Comparison of ENCODE assay signal across 22 mouse cellular contexts in genomic region chr1:11385846-11386245, GRCm38 (mm10). TPM values are rescaled to one million over a fixed set of nuclear protein-coding genes. Genes with fewer than 3 reads are reported as not detected.
DNase-seq lines count a peak whose midpoint lies in the region; ATAC-seq and TF ChIP-seq lines count a peak whose summit lies in the region.
"Had no signal": no experiment of that assay in that cellular context is flagged by ENCODE, and none has a peak within 500 bp of the region (broad histone marks: within the 10 kb centered on the region; RNA-seq: fewer than 3 reads in every experiment).

No protein-coding gene starts in this region.

- H3K27me3 ChIP-seq in lung, embryonic 14.5 days (ENCODE audit: insufficient read depth, low read length) = no peaks in the 10 kb centered on the region
- no peaks in the 10 kb centered on the region for H3K27me3 ChIP-seq in lung, postnatal 0 days (replicated peaks; ENCODE audit: insufficient read depth, low read length)
- no peaks in the 10 kb centered on the region for H3K27me3 ChIP-seq in stomach, postnatal 0 days (ENCODE audit: control insufficient read depth, insufficient read depth, low read length)
- H3K27me3 ChIP-seq in heart, embryonic 12.5 days (replicated peaks) = no peaks in the 10 kb centered on the region
- H3K27me3 ChIP-seq: forebrain, embryonic 13.5 days; kidney, embryonic 15.5 days had no signal

- H3K4me1 ChIP-seq in lung, embryonic 14.5 days (ENCODE audit: insufficient read depth) = no peaks in the 10 kb centered on the region
- no peaks in the 10 kb centered on the region for H3K4me1 ChIP-seq in lung, postnatal 0 days (ENCODE audit: insufficient read depth, low read depth, low read length)
- no peaks in the 10 kb centered on the region for H3K4me1 ChIP-seq in stomach, postnatal 0 days (replicated peaks; ENCODE audit: control insufficient read depth, insufficient read depth)
- H3K4me1 ChIP-seq in heart, embryonic 12.5 days (replicated peaks) = no peaks in the 10 kb centered on the region
- H3K4me1 ChIP-seq: embryonic facial prominence, embryonic 10.5 days; forebrain, embryonic 13.5 days; hindbrain, embryonic 10.5 days; kidney, embryonic 15.5 days had no signal

- H3K4me2 ChIP-seq in lung, embryonic 14.5 days = no peak overlapping the region
- H3K4me2 ChIP-seq in lung, postnatal 0 days (replicated peaks; ENCODE audit: low read depth, low read length) = no peak overlapping the region
- no peak overlapping the region for H3K4me2 ChIP-seq in stomach, postnatal 0 days (replicated peaks; ENCODE audit: low read depth)
- H3K4me2 ChIP-seq in heart, embryonic 12.5 days = no peak overlapping the region
- H3K4me2 ChIP-seq: forebrain, embryonic 13.5 days; kidney, embryonic 15.5 days had no signal

- no peak overlapping the region for H3K27ac ChIP-seq in lung, embryonic 14.5 days (ENCODE audit: low read depth)
- H3K27ac ChIP-seq in lung, postnatal 0 days (ENCODE audit: low read length) = no peak overlapping the region
- no peak overlapping the region for H3K27ac ChIP-seq in stomach, postnatal 0 days (replicated peaks)
- no peak overlapping the region for H3K27ac ChIP-seq in heart, embryonic 12.5 days (ENCODE audit: poor library complexity, severe bottlenecking)
- H3K27ac ChIP-seq: embryonic facial prominence, embryonic 10.5 days; forebrain, embryonic 13.5 days; hindbrain, embryonic 10.5 days; kidney, embryonic 15.5 days had no signal

- H3K4me3 ChIP-seq in lung, embryonic 14.5 days (ENCODE audit: low read depth, low read length) = no peak overlapping the region
- H3K4me3 ChIP-seq in lung, postnatal 0 days (ENCODE audit: low read depth, low read length) = no peak overlapping the region
- H3K4me3 ChIP-seq in stomach, postnatal 0 days (ENCODE audit: low read depth, low read length) = no peak overlapping the region
- no peak overlapping the region for H3K4me3 ChIP-seq in heart, embryonic 12.5 days
- H3K4me3 ChIP-seq: embryonic facial prominence, embryonic 10.5 days; forebrain, embryonic 13.5 days; hindbrain, embryonic 10.5 days; kidney, embryonic 15.5 days had no signal

- H3K9me3 ChIP-seq in lung, embryonic 14.5 days (ENCODE audit: low read depth, low read length) = no peaks in the 10 kb centered on the region
- no peaks in the 10 kb centered on the region for H3K9me3 ChIP-seq in lung, postnatal 0 days (ENCODE audit: low read length)
- H3K9me3 ChIP-seq in stomach, postnatal 0 days (ENCODE audit: control insufficient read depth, low read length) = no peaks in the 10 kb centered on the region
- no peaks in the 10 kb centered on the region for H3K9me3 ChIP-seq in heart, embryonic 12.5 days (replicated peaks)
- H3K9me3 ChIP-seq: embryonic facial prominence, embryonic 10.5 days; forebrain, embryonic 13.5 days; hindbrain, embryonic 10.5 days; kidney, embryonic 15.5 days had no signal

- 43% methylated on average over 3 of the region's 3 CpGs for WGBS in lung, embryonic 14.5 days
- WGBS in lung, postnatal 0 days = 55% methylated on average over 3 of the region's 3 CpGs
- WGBS in stomach, postnatal 0 days = 49% methylated on average over 3 of the region's 3 CpGs
- WGBS in heart, embryonic 12.5 days = 43% methylated on average over 3 of the region's 3 CpGs

- H3K36me3 ChIP-seq in lung, embryonic 14.5 days (ENCODE audit: insufficient read depth) = no peaks in the 10 kb centered on the region
- no peaks in the 10 kb centered on the region for H3K36me3 ChIP-seq in lung, postnatal 0 days (ENCODE audit: insufficient read depth, low read length)
- H3K36me3 ChIP-seq in stomach, postnatal 0 days (ENCODE audit: control insufficient read depth, insufficient read depth, low read length) = no peaks in the 10 kb centered on the region
- H3K36me3 ChIP-seq in heart, embryonic 12.5 days = no peaks in the 10 kb centered on the region
- H3K36me3 ChIP-seq: embryonic facial prominence, embryonic 10.5 days; hindbrain, embryonic 10.5 days; kidney, embryonic 15.5 days had no signal

- no peak for TF ChIP-seq EP300 in lung, postnatal 0 days (IDR thresholded peaks at IDR 0.05)
- TF ChIP-seq EP300 in stomach, postnatal 0 days (optimal IDR thresholded peaks at IDR 0.05) = no peak

- H3K9ac ChIP-seq in lung, embryonic 14.5 days = no peak overlapping the region
- no peak overlapping the region for H3K9ac ChIP-seq in lung, postnatal 0 days (replicated peaks; ENCODE audit: low read depth)
- no peak overlapping the region for H3K9ac ChIP-seq in stomach, postnatal 0 days (ENCODE audit: low read length)
- no peak overlapping the region for H3K9ac ChIP-seq in heart, embryonic 12.5 days
- H3K9ac ChIP-seq: forebrain, embryonic 13.5 days; forebrain, postnatal 0 days; kidney, embryonic 15.5 days had no signal

- ATAC-seq in lung, embryonic 14.5 days (ENCODE audit: insufficient read depth) = no peak
- no peak for ATAC-seq in lung, postnatal 0 days
- no peak for ATAC-seq in stomach, postnatal 0 days (ENCODE audit: low FRiP score, low TSS enrichment)
- ATAC-seq in heart, embryonic 12.5 days (ENCODE audit: insufficient number of reproducible peaks, low FRiP score) = no peak
- ATAC-seq: activated CD4-positive, CD25-positive, alpha-beta regulatory T cell, adult 4 months; forebrain, embryonic 13.5 days; forebrain, postnatal 0 days; intestine, embryonic 16.5 days had no signal

- DNase-seq in embryo, embryonic 10.5 days (ENCODE audit: low spot score) = peak; percentile 1
- DNase-seq in embryo, embryonic 11 days = no peak
- DNase-seq in lung, embryonic 14.5 days = peak; percentile 3
- no peak for DNase-seq in lung, postnatal 0 days (ENCODE audit: low spot score)
- peak; percentile 9 for DNase-seq in NIH3T3 (ENCODE audit: low read depth)
- no peak for DNase-seq in stomach, postnatal 0 days (ENCODE audit: low spot score)
- no peak for DNase-seq in right cerebral cortex, adult 18-20 months
- DNase-seq: adrenal gland, postnatal 14 days; cerebellum, adult 18-20 months; cerebellum, postnatal 14 days; forebrain, postnatal 0 days; gastrocnemius, postnatal 14 days; heart, postnatal 10 days; kidney, adult 2 months had no signal

- TF ChIP-seq CTCF in lung, embryonic 14.5 days (IDR thresholded peaks at IDR 0.05; ENCODE audit: low read depth) = no peak
- TF ChIP-seq CTCF in lung, postnatal 0 days (IDR thresholded peaks at IDR 0.05) = no peak
- 0 out of 2 replicates have a peak, but pooled peaks have one; percentile 8 for TF ChIP-seq CTCF in stomach, postnatal 0 days (IDR thresholded peaks at IDR 0.05; ENCODE audit: low read depth)

RNA-seq across cellular contexts. Expression of gene A830018L16Rik, which starts 28.1 kb away (rescaled TPM):
- polyA plus RNA-seq in lung, embryonic 14.5 days (2014; fragmentation: Nextera tagmentation; extraction: Ambion mirVana) = 0.64 and 0.93 TPM in 2 replicates
- polyA plus RNA-seq in lung, postnatal 0 days (2015; fragmentation: Nextera tagmentation; extraction: Ambion mirVana) = 0.88 and 0.93 TPM in 2 replicates
- polyA plus RNA-seq in stomach, postnatal 0 days (2015; fragmentation: Nextera tagmentation; extraction: Ambion mirVana) = 3.4 and 3.5 TPM in 2 replicates
- polyA plus RNA-seq in heart, embryonic 12.5 days (2016; fragmentation: Nextera tagmentation; extraction: Ambion mirVana) = 0.17 and 0.45 TPM in 2 replicates
- polyA plus RNA-seq: activated CD4-positive, CD25-positive, alpha-beta regulatory T cell, adult 4 months; C2C12 had no signal

Comparison
In these comparisons a context has a peak if more than half of its experiments do, and no peak if none do; other contexts are left out.
1. DNase-seq: peak in embryo, embryonic 10.5 days (single experiment), lung, embryonic 14.5 days (single experiment) and NIH3T3 (single experiment); none in embryo, embryonic 11 days (single experiment), lung, postnatal 0 days (single experiment), stomach, postnatal 0 days (single experiment) and right cerebral cortex, adult 18-20 months (single experiment).